Mouse (Mus musculus) c-Kit-positive CD71-positive TER-119-negative erythroid progenitor cells, embryonic 14.5 days (primary cell): ENCODE measurements around the gene Erbb2.

Experiments
- DNase-seq: peaks from one replicate; pipeline ENCODE4 v3.0.0-alpha.2; 2013; ENCODE audit warnings: low read depth

Erbb2 gene

GRCm38 (mm10) chr11:98418939-98419547 is 6.8 kb downstream of the Erbb2 start:
- DNase-seq, result no peak

GRCm38 (mm10) chr11:98426592-98426991 is 14.3 kb downstream of the Erbb2 start:
- no peak for DNase-seq

GRCm38 (mm10) chr11:98428436-98428835 is 16.2 kb downstream of the Erbb2 start:
- no peak for DNase-seq

GRCm38 (mm10) chr11:98431743-98432502 is 19.7 kb downstream of the Erbb2 start:
- DNase-seq, result no peak

GRCm38 (mm10) chr11:98435723-98436122 is 23.5 kb downstream of the Erbb2 start:
- no peak for DNase-seq

DNA sequence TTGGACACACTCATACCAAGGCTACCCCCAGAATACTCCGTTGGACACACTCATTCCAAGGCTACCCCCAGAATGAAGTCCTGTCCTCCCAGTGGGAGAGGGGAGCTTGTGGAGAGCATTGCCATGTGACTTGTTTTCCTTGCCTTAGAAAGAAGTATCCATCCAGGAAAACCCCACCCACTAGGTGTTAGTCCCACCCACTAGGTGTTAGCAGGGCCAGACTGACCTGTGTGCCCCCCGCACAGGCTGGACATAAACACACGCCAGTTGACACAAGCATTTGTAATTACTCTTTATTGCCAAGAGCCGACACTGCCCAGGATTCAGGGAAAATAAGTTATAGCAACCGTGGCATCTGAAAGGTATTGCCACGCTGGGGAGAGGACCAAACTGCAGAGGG is 25.2 kb downstream of the Erbb2 start:
- no peak for DNase-seq

DNA sequence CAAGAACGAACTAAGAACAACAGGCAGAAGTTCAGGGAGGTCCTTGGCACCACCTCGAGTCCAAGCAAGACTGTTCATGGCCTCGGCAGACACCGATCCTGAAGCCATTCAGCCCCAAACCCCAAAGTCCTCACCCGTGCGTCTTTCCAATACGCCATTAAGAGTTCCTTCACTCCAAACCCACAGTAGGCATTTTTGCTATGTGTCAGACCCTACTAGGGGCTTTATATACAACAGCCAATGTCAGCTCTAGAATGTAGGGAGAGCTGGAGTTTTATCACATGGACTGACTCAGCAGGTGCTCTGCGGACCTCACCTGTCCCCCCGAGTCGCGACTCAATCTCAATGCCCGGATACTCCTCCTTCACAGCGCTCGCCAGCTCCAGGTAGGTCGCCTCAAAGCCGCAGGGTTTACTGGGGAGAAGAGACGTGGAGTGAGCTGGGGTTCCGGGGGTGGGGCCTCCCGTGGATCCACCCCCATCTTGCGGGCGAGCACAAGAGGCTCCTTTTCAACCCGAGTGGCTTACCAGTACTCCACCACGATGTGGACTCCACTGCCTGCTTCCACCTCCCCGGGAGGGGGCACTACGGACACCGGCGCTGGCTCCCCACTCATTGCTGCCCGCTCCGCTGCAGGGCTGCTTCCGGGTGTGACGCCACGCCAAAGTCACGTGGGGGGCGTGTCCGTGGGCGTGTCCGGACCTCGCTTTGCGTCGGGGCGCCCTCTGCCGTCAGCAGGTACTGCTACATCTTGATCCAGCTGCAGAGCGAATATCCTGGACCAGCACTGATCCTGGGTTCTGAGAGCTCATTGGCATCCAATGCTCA is 26.3 kb downstream of the Erbb2 start, which contains the start of gene Mien1:
Mien1 (minus strand) TSS at position 661 of the 828 bp plus-strand sequence.
- DNase-seq, result peak; percentile 75

- no peak for DNase-seq
These were observed 31.4 kb downstream of the Erbb2 start for GRCm38 (mm10) chr11:98443688-98444087.

DNA sequence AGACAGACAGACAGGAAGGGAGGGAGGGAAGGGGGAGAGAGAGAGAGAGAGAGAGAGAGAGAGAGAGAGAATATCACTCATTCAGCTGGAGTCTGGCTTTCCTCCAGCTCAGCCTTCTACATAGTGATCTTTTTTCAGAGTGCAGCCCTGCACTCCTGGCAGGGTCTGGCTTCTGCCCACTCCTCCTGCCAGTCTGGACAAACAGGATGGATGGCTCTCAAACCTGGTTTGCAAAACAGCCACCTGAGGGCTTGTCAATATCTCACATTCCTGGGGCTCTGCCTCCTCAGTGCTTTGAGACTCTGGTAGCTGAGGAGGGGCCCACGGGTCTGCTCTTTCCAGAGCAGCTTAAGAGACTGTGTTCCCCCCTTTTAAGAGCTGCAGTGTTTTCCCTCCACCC is 33.0 kb downstream of the Erbb2 start:
- no peak for DNase-seq

GRCm38 (mm10) chr11:98445679-98446078 is 33.4 kb downstream of the Erbb2 start:
- no peak for DNase-seq

GRCm38 (mm10) chr11:98446213-98446561 is 33.9 kb downstream of the Erbb2 start, which contains the start of gene Grb7:
Gene Grb7 (plus strand): TSS chr11:98446394.
- DNase-seq, result no peak

- DNase-seq, result no peak
These were observed 34.5 kb downstream of the Erbb2 start for GRCm38 (mm10) chr11:98446562-98447474.

- no peak for DNase-seq
These were observed 35.2 kb downstream of the Erbb2 start for GRCm38 (mm10) chr11:98447475-98447834.

DNA sequence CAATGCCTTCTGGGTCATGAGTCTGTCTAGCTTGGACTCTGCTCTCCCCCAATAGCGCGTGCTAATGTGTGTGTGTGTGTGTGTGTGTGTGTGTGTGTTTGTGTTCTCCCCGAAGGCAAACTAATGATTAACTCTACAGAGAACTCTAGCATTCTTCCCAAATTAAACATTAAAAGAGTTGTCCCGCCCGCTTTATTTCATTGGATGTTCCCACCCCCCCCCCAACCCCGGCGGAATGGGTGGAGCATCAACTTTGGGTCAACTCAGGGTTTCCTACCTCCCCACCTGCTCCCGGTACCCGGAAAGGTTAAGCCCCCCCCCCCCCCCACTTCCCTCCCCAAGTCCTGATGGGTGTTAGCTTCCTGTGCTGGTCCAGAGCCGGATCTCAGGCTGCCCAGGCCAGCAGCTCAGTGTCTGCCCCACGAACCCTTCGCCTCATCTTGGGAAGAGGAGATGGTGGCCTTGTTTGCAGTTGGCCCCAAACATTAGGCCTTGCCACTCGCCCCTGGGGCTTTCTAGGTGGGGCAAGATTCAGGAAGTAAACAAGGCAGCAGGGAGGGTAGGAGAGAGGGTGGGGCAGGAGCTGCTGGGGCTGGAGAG is 36.0 kb downstream of the Erbb2 start:
- DNase-seq, result no peak

- DNase-seq, result no peak
These were observed 37.1 kb downstream of the Erbb2 start for GRCm38 (mm10) chr11:98449419-98449818.

DNA sequence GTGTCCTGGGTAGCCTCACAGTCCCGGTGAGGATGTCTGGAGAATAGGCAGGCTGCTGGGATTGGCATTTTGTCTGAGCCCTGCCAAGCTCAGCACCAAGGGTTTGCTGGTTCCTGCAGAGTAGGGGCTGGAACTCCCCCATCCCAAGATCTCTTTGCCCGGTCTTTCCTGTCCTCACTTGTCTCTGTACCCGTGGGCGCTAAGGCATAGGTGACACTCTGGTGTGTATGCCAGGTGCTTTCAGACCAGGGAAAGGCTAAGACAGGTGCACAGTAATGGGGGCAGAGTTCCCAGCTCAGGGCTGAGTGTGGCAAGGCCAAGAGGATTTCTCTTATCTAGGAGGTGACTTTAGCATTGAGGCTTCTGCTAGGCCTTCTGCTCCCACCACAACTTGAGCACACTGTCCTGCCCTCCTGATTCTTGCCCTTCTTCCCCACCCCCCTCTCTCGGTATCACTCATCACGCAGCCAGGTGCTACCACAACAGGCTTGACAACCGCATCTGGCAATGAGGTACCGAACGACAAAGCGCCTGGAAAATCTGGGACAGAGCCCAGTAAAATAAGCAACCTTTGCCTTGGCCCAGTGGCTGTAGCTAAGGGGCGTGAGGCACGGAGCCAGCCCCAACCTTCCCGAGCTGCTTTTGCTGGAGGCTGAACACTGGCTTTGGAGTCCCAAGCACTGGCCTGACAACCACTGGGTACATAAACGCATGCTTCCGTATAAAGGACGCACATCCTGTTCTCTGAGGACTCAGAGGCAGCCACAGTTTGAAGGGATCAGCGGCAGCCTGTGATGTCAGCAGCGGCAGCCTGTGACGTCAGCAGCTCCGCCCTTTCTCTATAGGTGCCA is 37.9 kb downstream of the Erbb2 start:
- no peak for DNase-seq

- no peak for DNase-seq
These were observed 43.2 kb downstream of the Erbb2 start for GRCm38 (mm10) chr11:98455484-98455883.

DNA sequence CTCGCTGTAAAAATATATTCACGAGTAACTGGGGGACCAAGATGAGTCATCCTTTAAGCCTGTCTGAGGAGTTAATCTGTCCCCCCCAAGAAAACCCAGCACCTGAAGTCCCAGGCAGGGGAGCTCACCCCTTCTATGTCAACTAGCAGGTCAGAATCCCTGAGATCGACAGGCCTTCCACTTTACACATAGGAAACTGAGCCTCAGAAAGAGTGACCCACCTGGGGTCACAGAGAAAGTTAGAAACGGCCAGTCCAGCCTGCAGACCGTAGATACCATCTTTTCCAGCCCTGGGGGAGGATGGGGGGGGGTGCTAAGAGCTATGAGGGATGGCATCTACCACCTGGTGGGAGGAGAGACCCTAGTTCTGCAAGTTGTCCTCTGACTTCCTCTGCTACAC is 44.3 kb downstream of the Erbb2 start:
- DNase-seq, result no peak

GRCm38 (mm10) chr11:98456945-98457344 is 44.7 kb downstream of the Erbb2 start:
- DNase-seq, result no peak

GRCm38 (mm10) chr11:98457367-98458120 is 45.3 kb downstream of the Erbb2 start:
- peak; percentile 66 for DNase-seq
